Mouse (Mus musculus): ENCODE results near the gene Zfp850.
"Not testable (repeated sequence)": the region's sequence is repeated elsewhere in the genome, so short reads cannot be mapped to it uniquely, and the experiment has no call there.

DNA sequence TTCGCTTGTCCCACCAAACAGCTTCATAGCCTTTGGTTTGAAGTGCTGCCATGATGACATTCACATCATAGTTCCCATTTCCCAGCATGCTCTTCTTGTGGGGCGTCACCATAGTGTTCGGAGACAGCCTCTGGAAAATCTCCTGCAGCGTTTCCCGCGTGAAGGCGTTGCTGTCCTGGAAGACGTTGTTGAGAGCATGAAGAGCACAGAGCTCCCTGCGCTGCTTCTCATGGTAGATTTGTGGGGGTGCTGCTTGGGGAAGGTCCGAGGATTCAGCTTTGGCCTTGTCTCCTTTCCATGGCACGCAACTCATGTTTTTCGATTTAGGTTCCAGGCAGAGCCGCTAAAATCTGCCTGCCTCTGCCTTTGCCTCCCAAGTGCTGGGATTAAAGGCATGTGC is 64.5 kb downstream of the Zfp850 start:
- TF ChIP-seq GATA1, TAL1 (IDR thresholded peaks at IDR 0.05; ENCODE audit: low read length): not testable (repeated sequence)
